Comparison of ENCODE assay signal across 8 mouse cellular contexts in the genomic region with DNA sequence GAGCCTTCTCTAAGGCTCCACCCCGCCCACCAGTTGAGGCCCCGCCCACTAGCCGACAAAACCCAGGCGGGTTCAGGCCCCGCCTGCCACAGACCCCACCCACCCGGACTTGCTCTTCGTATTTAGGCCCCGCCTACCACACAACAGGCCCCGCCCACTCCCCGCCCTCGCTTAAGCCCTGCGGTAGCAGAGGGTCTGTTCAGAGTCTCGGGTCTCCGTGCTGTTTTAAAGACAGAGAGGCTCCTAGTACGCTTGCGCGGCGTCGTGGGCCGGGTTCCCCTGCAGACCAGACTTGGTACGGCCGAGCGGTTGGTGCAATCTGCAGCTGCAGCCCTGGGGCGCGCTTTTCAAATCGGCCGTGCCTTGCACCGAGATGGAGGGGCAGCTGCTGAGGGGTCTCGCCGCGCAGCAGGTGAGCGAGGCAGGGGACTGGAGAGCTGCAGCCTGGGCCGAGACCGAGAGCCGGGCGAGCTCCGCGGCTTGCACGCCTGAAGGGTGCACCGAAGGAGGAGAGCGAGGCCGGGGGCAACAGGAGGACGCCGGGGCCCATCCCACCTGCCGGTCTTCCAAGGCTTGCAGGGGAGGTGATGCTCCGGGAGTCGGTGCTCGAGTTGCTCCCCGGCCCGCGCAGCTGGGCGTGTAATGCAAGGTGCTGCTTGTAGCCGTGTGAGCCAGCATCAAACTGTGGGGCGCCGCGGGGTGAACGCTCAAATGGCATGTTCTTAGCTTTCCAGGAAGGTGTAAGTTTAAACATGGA. TPM values are rescaled to one million over a fixed set of nuclear protein-coding genes. Genes with fewer than 3 reads are reported as not detected.
DNase-seq lines count a peak whose midpoint lies in the region; ATAC-seq lines count a peak whose summit lies in the region.

A gene (plus strand): TSS at position 170 of the 757 bp plus-strand sequence.

- DNase-seq in adrenal gland, adult 18-20 months (ENCODE audit: low spot score in 2 of 2) = peak; percentile 73 to 79
- DNase-seq in embryo, embryonic 10 days (ENCODE audit: low spot score) = peak; percentile 97
- peak; percentile 89 for DNase-seq in gastrocnemius, postnatal 10 days
- DNase-seq in induced T-regulatory cell, adult 2 months (ENCODE audit: low read depth) = peak; percentile 93
- DNase-seq in left cerebral cortex, postnatal 10 days (ENCODE audit: extremely low spot score in 1 of 2, low spot score in 2 of 2) = peak; percentile 89 to 94
- peak; percentile 95 for DNase-seq in right cerebral cortex, postnatal 10 days (ENCODE audit: low spot score in 2 of 2)
- DNase-seq in urinary bladder, postnatal 14 days (ENCODE audit: low spot score) = peak; percentile 92

- ATAC-seq in megakaryocyte progenitor cell, adult 5-6 weeks (replicated peaks; ENCODE audit: poor library complexity) = peak; percentile 91

- intact Hi-C loops in left cerebral cortex, postnatal 10 days (cut with DNase I) = loop anchor here (5.0 to 10.0 kb wide), 3 partner anchors 87 to 435 kb away; a partner anchor contains a TSS

RNA-seq across cellular contexts. Expression of the gene that starts here (rescaled TPM):
- total RNA-seq in adrenal gland, adult 18-20 months (2021) = under 1 TPM; 0.13 to 0.27 TPM
- total RNA-seq in gastrocnemius, postnatal 10 days (2021) = 1 to 10 TPM; 2.2 to 3.0 TPM
- total RNA-seq in left cerebral cortex, postnatal 10 days (2021) = 1 to 10 TPM; 5.4 to 5.7 TPM
- total RNA-seq in megakaryocyte progenitor cell, adult 5-6 weeks (2015) = 5.6 and 7.2 TPM in 2 replicates
- 11.3 and 13.3 TPM in 2 replicates for total RNA-seq in megakaryocyte progenitor cell, adult 5-6 weeks (2017)

Comparison
In these comparisons a context has a peak if more than half of its experiments do, and no peak if none do; other contexts are left out.
1. Peak in every context shown above with its lines: DNase-seq and ATAC-seq.
2. Peak in DNase-seq in adrenal gland, adult 18-20 months; RNA of the gene not detected or under 1 TPM.